In the genomic region with DNA sequence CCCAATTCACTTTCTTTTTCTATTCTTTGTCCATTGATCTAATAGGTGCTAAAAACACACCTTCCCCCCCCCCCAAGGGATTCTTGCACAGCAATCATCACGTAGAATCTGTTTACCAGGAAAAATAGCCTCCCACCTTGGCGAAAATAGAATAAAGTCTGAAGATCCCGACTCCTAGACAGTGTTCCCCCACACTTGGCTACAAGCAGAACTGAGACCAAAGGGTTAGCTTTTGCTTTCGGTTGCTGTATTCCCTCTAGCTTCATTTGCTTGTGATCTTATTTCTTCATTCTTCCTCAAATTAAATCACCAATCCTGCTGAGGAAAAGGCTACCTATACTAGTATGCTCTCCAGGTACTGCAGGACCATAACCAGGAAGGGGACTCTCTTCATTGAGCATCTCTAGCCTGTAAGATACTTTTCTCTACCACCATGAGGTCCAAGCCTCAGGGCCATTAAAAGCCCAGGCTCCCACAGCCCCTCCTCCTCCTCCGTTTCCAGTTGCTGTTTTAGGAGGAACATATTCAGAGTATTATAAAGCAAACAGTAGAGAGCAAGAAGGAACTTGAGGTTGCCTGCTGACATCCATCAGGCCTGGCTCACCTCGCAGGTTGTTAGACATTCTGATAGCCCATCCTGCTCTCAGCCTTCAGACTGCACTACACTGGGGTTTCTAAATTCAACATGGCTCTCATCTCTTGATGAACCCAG, we compare ENCODE assay signal across 22 mouse cellular contexts.
DNase-seq lines count a peak whose midpoint lies in the region; ATAC-seq and TF ChIP-seq lines count a peak whose summit lies in the region.
"Had no signal": no experiment of that assay in that cellular context is flagged by ENCODE, and none has a peak within 500 bp of the region (broad histone marks: within the 10 kb centered on the region; RNA-seq: fewer than 3 reads in every experiment).

No protein-coding gene starts in this region.

- 81% methylated on average over 6 of the region's 6 CpGs for WGBS in liver, adult 2 months
- WGBS in liver, embryonic 12.5 days (ENCODE audit: insufficient replicate concordance): 66% methylated on average over 6 of the region's 6 CpGs
- 78% methylated on average over 6 of the region's 6 CpGs for WGBS in stomach, postnatal 0 days

- no peaks in the 10 kb centered on the region for H3K36me3 ChIP-seq in liver, adult 2 months (ENCODE audit: control insufficient read depth, insufficient read depth, low read length)
- H3K36me3 ChIP-seq in liver, embryonic 12.5 days: no peaks in the 10 kb centered on the region
- no peaks in the 10 kb centered on the region for H3K36me3 ChIP-seq in myocyte (ENCODE audit: control insufficient read depth, insufficient read depth)
- H3K36me3 ChIP-seq in stomach, postnatal 0 days (ENCODE audit: control insufficient read depth, insufficient read depth, low read length): no peaks in the 10 kb centered on the region
- H3K36me3 ChIP-seq: embryonic facial prominence, embryonic 10.5 days; embryonic facial prominence, embryonic 13.5 days; forebrain, embryonic 12.5 days; G1E; heart, embryonic 13.5 days; hindbrain, embryonic 10.5 days; hindbrain, embryonic 13.5 days; intestine, embryonic 15.5 days had no signal

- H3K9me3 ChIP-seq in liver, embryonic 12.5 days (replicated peaks): 0 out of 2 replicates have a peak, but pooled peaks cover 2% of the 10 kb centered on the region
- no peaks in the 10 kb centered on the region for H3K9me3 ChIP-seq in stomach, postnatal 0 days (ENCODE audit: control insufficient read depth, low read length)
- H3K9me3 ChIP-seq: embryonic facial prominence, embryonic 10.5 days; embryonic facial prominence, embryonic 13.5 days; forebrain, embryonic 12.5 days; G1E; heart, embryonic 13.5 days; hindbrain, embryonic 10.5 days; hindbrain, embryonic 13.5 days; intestine, embryonic 15.5 days had no signal

- no peak overlapping the region for H3K9ac ChIP-seq in liver, adult 2 months (ENCODE audit: low read depth, low read length)
- H3K9ac ChIP-seq in liver, embryonic 12.5 days: no peak overlapping the region
- H3K9ac ChIP-seq in stomach, postnatal 0 days (ENCODE audit: low read length): no peak overlapping the region
- H3K9ac ChIP-seq: embryonic facial prominence, embryonic 13.5 days; forebrain, embryonic 12.5 days; heart, embryonic 13.5 days; hindbrain, embryonic 13.5 days; intestine, embryonic 15.5 days had no signal

- no peaks in the 10 kb centered on the region for H3K4me1 ChIP-seq in liver, adult 2 months (ENCODE audit: control insufficient read depth, insufficient read depth, low read length)
- H3K4me1 ChIP-seq in liver, embryonic 12.5 days: no peaks in the 10 kb centered on the region
- H3K4me1 ChIP-seq in bone marrow macrophage, adult 2 months (ENCODE audit: control insufficient read depth, insufficient read depth, low read length): peaks cover 4% of the 10 kb centered on the region; the same call in 1 of the 2 replicates
- no peaks in the 10 kb centered on the region for H3K4me1 ChIP-seq in stomach, postnatal 0 days (replicated peaks; ENCODE audit: control insufficient read depth, insufficient read depth)
- H3K4me1 ChIP-seq: embryonic facial prominence, embryonic 10.5 days; embryonic facial prominence, embryonic 13.5 days; forebrain, embryonic 12.5 days; heart, embryonic 13.5 days; hindbrain, embryonic 10.5 days; hindbrain, embryonic 13.5 days; intestine, embryonic 15.5 days had no signal

- TF ChIP-seq EP300 in stomach, postnatal 0 days (optimal IDR thresholded peaks at IDR 0.05): no peak

- no peak overlapping the region for H3K4me3 ChIP-seq in liver, adult 2 months (ENCODE audit: insufficient read depth, low read depth, low read length)
- H3K4me3 ChIP-seq in liver, embryonic 12.5 days: no peak overlapping the region
- H3K4me3 ChIP-seq in bone marrow macrophage, adult 2 months (ENCODE audit: insufficient read depth, low read length): peak overlapping the region; percentile 10; the same call in 1 of the 2 replicates
- no peak overlapping the region for H3K4me3 ChIP-seq in myocyte
- no peak overlapping the region for H3K4me3 ChIP-seq in stomach, postnatal 0 days (ENCODE audit: low read depth, low read length)
- H3K4me3 ChIP-seq: embryonic facial prominence, embryonic 10.5 days; embryonic facial prominence, embryonic 13.5 days; erythroblast, embryonic 14.5 days; forebrain, embryonic 12.5 days; gastrocnemius, adult 2 months; heart, embryonic 13.5 days; hindbrain, embryonic 10.5 days; hindbrain, embryonic 13.5 days; intestine, embryonic 15.5 days had no signal

- TF ChIP-seq POLR2A in liver, adult 2 months (IDR thresholded peaks at IDR 0.05; ENCODE audit: extremely low read depth, insufficient read depth, low read length): no peak
- TF ChIP-seq POLR2A in bone marrow macrophage, adult 2 months (IDR thresholded peaks at IDR 0.05; ENCODE audit: borderline replicate concordance, low read depth, low read length): no peak
- no peak for TF ChIP-seq POLR2A in myocyte (IDR thresholded peaks at IDR 0.05; ENCODE audit: insufficient read length, low read depth)

- H3K27me3 ChIP-seq in liver, adult 2 months (ENCODE audit: control insufficient read depth, insufficient read depth, low read length): no peaks in the 10 kb centered on the region
- H3K27me3 ChIP-seq in liver, embryonic 12.5 days (replicated peaks): no peaks in the 10 kb centered on the region
- H3K27me3 ChIP-seq in myocyte (ENCODE audit: control insufficient read depth, insufficient read depth, insufficient read length): no peaks in the 10 kb centered on the region
- H3K27me3 ChIP-seq in stomach, postnatal 0 days (ENCODE audit: control insufficient read depth, insufficient read depth, low read length): no peaks in the 10 kb centered on the region
- H3K27me3 ChIP-seq: embryonic facial prominence, embryonic 13.5 days; heart, embryonic 13.5 days; hindbrain, embryonic 13.5 days; intestine, embryonic 15.5 days; Patski had no signal

- no peak overlapping the region for H3K27ac ChIP-seq in liver, adult 2 months (replicated peaks; ENCODE audit: insufficient read depth, low read depth, low read length)
- H3K27ac ChIP-seq in liver, embryonic 12.5 days: no peak overlapping the region
- no peak overlapping the region for H3K27ac ChIP-seq in bone marrow macrophage, adult 2 months (ENCODE audit: insufficient read depth, low read depth, low read length)
- H3K27ac ChIP-seq in stomach, postnatal 0 days (replicated peaks): no peak overlapping the region
- H3K27ac ChIP-seq: embryonic facial prominence, embryonic 10.5 days; embryonic facial prominence, embryonic 13.5 days; forebrain, embryonic 12.5 days; gastrocnemius, adult 2 months; heart, embryonic 13.5 days; hindbrain, embryonic 10.5 days; hindbrain, embryonic 13.5 days; intestine, embryonic 15.5 days had no signal

- no peaks in the 10 kb centered on the region for H3K79me2 ChIP-seq in liver, adult 2 months (ENCODE audit: control insufficient read depth, insufficient read depth, low read length)
- no peaks in the 10 kb centered on the region for H3K79me2 ChIP-seq in myocyte (ENCODE audit: control insufficient read depth, insufficient read depth)

- no peak for TF ChIP-seq CTCF in liver, adult 2 months (IDR thresholded peaks at IDR 0.05; ENCODE audit: low read depth, low read length)
- TF ChIP-seq CTCF in bone marrow macrophage, adult 2 months (IDR thresholded peaks at IDR 0.05; ENCODE audit: low read depth, low read length): no peak
- no peak for TF ChIP-seq CTCF in stomach, postnatal 0 days (IDR thresholded peaks at IDR 0.05; ENCODE audit: low read depth)

- no peak for ATAC-seq in liver, embryonic 12.5 days
- ATAC-seq in hematopoietic stem cell, adult 5-6 weeks (replicated peaks in 1 of 2; ENCODE audit: insufficient read depth in 1 of 2, low FRiP score in 2 of 2, low TSS enrichment in 1 of 2, low read depth in 1 of 2, poor library complexity in 2 of 2, severe bottlenecking in 2 of 2): peak; percentile 49 to 62; a peak in 2 of 4 replicates
- ATAC-seq in stomach, postnatal 0 days (ENCODE audit: low FRiP score, low TSS enrichment): no peak
- ATAC-seq: intestine, embryonic 15.5 days; Patski had no signal

- H3K4me2 ChIP-seq in liver, embryonic 12.5 days: no peak overlapping the region
- H3K4me2 ChIP-seq in myocyte (ENCODE audit: low read depth): peak overlapping the region; percentile 1
- H3K4me2 ChIP-seq in stomach, postnatal 0 days (replicated peaks; ENCODE audit: low read depth): no peak overlapping the region
- H3K4me2 ChIP-seq: embryonic facial prominence, embryonic 13.5 days; forebrain, embryonic 12.5 days; heart, embryonic 13.5 days; hindbrain, embryonic 13.5 days; intestine, embryonic 15.5 days had no signal

- DNase-seq in liver, adult 2 months (ENCODE audit: extremely low read depth, low read depth, low spot score): peak; percentile 7
- no peak for DNase-seq in frontal cortex, adult 2 months (ENCODE audit: extremely low spot score in 1 of 2, low spot score in 1 of 2)
- DNase-seq in embryo, embryonic 10 days (ENCODE audit: low spot score): no peak
- no peak for DNase-seq in stomach, postnatal 0 days (ENCODE audit: low spot score)
- DNase-seq: embryo, embryonic 11 days; gastrocnemius, adult 2 months; gastrocnemius, postnatal 25 days; kidney, adult 11 months had no signal

- H3ac ChIP-seq in myocyte (ENCODE audit: control insufficient read depth, insufficient read length): no peak overlapping the region

TF ChIP-seq in myocyte, 11 proteins besides CTCF, POLR2A, EP300 and RAD21:
- TF ChIP-seq SRF (IDR thresholded peaks at IDR 0.05; ENCODE audit: control insufficient read depth, insufficient read length, low read depth): no peak
- TF ChIP-seq TCF12 (IDR thresholded peaks at IDR 0.05; ENCODE audit: insufficient read depth, poor library complexity, severe bottlenecking): no peak
- no peak for TF ChIP-seq MAX (IDR thresholded peaks at IDR 0.05; ENCODE audit: low read depth)
- TF ChIP-seq E2F4 (IDR thresholded peaks at IDR 0.05; ENCODE audit: insufficient read depth): no peak
- no peak for TF ChIP-seq MYOG (IDR thresholded peaks at IDR 0.05; ENCODE audit: control insufficient read depth in 1 of 3, insufficient read depth in 1 of 3, insufficient read length in 2 of 3, low read depth in 2 of 3)
- no peak for TF ChIP-seq TCF3 (IDR thresholded peaks at IDR 0.05; ENCODE audit: insufficient read length, low read depth)
- no peak for TF ChIP-seq USF1 (IDR thresholded peaks at IDR 0.05; ENCODE audit: low read depth)
- no peak for TF ChIP-seq REST (IDR thresholded peaks at IDR 0.05; ENCODE audit: insufficient read depth, insufficient read length)
- TF ChIP-seq MYOD1 (IDR thresholded peaks at IDR 0.05; ENCODE audit: control insufficient read depth in 1 of 3, insufficient read length in 2 of 3, low read depth in 2 of 3): no peak
- TF ChIP-seq POLR2AphosphoS2 (IDR thresholded peaks at IDR 0.05; ENCODE audit: insufficient read length, low read depth): no peak
- TF ChIP-seq CEBPB (IDR thresholded peaks at IDR 0.05; ENCODE audit: insufficient read depth, poor library complexity, severe bottlenecking): no peak

Comparison
In these comparisons a context has a peak if more than half of its experiments do, and no peak if none do; other contexts are left out.
1. ATAC-seq: peak in hematopoietic stem cell, adult 5-6 weeks (2 of 2); none in liver, embryonic 12.5 days (single experiment) and stomach, postnatal 0 days (single experiment).